Mouse (Mus musculus): ENCODE data around the gene Nelfb.

Nelfb gene

GRCm38 (mm10) chr2:25176573-25176972, 34.7 kb downstream of the Nelfb start:
- no peak for DNase-seq (ENCODE audit: low read depth, low spot score)

DNA sequence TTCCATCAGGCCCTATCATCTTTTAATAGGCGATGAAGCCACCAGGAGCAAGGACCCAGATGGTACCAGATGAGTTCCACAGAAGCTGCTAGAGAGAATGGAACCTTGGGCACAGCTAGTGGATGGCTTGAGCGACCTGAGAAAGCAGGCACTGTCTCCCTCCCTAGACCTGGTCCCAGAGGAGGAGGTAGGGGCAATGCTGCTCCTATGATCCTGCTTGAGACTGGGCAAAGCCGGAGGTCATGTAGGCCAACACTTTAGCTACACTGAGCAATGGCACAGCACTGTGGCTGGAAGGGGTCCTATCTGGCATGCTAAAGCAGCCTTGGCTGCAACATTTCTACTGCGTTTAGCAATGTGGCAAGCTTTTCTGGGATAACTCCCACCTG, 35.6 kb downstream of the Nelfb start:
- DNase-seq (ENCODE audit: low read depth, low spot score): no peak

DNA sequence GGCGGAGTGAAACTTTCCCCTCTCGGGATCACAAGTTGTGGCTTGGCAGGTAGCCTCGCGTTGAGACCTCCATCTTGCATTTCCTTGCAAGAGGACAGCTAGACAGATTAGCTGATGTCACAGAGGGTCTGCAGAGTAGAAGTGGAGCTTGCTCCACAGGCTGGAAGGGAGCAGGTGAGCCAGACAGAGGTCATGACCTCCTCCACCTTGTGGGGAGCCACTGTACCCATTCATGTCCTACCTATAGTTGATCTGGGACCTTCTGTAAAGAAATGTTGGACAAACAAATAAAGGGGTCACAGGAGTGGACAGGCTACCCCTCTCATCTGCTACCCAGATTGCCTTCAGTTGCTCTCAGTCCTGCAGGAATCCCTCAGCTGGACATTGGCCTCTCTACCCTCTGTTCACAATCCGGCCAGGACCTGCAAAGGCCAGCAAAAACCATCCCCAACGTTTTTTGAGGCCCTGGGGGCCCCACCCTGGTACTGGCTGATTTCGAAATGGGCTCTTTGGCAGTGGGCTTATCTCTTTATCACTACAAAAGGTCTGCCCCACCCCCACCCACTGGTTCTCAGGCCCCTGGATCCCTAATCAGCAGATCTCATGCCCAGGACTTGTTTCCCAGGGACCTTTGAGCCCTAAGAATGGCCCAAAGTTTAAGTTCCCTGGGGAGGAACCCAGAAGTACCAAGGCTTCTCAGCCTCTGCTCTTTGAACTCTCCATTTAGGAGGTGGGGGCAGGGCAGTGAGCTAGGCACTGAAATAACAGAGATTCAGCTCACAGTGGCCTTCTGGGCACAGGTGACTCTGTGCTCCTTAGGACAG, 36.2 kb downstream of the Nelfb start:
- no peak for DNase-seq (ENCODE audit: low read depth, low spot score)

- no peak for DNase-seq (ENCODE audit: low read depth, low spot score)
Observed at GRCm38 (mm10) chr2:25173821-25174220, 37.5 kb downstream of the Nelfb start.

DNA sequence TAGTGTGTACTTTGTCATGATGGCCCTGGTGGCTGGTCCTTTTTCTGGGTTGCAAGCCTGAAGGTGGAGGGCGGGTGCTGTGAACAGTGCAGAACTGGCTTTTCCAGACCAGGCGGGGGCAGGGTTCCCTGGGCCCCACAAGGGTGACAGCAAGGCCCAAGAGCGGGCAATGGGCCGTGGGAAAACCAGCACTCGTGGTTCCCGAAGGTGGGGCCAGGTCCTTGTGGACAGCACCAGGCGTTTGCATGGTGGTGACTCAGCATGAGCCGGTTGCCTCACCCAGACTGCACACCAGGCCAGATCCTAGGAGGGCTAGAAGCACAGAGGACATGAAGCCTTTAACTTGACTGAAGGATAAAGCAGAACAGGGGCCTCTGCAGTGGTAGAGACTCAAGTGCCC, 38.7 kb downstream of the Nelfb start:
- DNase-seq (ENCODE audit: low read depth, low spot score): no peak

DNA sequence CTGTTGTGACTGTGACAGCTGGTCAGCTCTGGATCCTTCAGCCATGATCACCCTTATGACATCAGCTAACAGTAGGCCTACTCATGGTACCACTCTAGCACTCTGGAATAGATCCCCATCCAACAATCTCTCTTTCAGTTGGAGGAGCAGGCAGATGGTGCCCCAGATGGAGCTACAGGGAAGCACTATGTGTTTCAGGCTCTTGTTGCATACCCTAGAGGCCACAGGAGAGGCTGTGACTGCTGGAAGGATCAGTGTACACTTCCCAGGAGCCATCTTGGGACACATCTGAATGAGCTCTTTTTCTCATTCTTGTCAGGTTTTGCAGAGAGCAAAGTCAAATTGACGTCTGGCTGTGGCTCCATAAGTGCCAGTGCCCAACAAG, 39.5 kb downstream of the Nelfb start:
- DNase-seq (ENCODE audit: low read depth, low spot score): no peak

GRCm38 (mm10) chr2:25171101-25171768, 40.1 kb downstream of the Nelfb start:
- DNase-seq (ENCODE audit: low read depth, low spot score): no peak

GRCm38 (mm10) chr2:25170326-25171100, 40.8 kb downstream of the Nelfb start:
- DNase-seq (ENCODE audit: low read depth, low spot score): no peak

DNA sequence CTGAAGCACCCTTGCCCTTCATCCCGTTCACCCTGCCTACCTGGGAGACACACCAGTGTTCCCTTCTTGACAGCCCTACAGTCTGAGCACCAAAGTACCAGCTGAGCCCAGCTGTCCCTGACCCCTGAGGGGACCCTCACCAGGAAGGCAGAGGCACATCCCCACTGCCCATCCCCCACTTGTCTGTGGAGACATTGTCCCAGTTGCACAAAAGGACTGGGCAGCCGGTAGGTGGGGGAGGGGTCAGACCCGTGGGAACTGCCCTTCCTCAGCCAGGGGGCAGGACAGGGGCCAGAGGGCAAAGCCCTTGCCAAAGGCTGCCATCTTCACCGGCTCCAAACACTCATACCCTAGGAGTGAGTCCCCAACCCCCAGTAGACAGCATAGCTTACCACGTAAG, 41.5 kb downstream of the Nelfb start:
- no peak for DNase-seq (ENCODE audit: low read depth, low spot score)

DNA sequence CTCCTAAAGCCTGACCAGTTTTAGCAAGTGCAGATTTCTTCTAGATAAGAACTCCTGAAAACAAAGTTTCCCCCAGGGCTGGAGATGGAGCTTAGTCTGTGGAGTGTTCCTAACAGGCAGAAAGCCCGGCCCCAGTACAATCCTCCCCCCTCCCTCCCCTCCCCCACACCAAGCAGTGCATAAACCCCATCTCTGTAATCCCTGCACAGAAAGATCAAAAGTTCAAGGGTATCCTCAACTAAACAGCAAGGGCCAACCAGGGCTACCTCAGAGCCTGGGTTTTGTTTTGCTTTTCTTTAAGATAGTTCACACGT, 42.7 kb downstream of the Nelfb start:
- peak; percentile 23 for DNase-seq (ENCODE audit: low read depth, low spot score)

GRCm38 (mm10) chr2:25167919-25168664, 43.2 kb downstream of the Nelfb start:
- peak; percentile 27 for DNase-seq (ENCODE audit: low read depth, low spot score)

- DNase-seq (ENCODE audit: low read depth, low spot score): no peak
Observed at GRCm38 (mm10) chr2:25167481-25167880, 43.8 kb downstream of the Nelfb start.

DNA sequence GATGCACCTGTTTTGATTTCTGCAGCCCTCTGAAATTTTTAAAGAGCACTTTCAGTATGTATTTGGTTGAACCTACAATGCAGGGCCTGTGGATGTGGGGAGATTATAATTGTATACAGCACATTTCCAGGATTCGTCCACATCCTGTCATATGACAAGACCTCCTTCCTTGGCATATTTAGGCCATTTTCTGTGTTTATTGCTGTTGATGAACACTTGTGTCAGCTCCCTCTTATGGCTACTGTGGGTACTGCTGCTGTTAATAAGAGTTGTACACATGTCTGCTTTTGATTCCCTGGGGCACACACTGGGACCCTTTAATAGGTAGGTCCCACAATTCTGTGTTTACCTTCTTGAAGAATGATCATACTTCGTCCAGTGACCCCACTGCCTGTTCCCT, 53.6 kb downstream of the Nelfb start:
- DNase-seq (ENCODE audit: low read depth, low spot score): peak; percentile 79

DNA sequence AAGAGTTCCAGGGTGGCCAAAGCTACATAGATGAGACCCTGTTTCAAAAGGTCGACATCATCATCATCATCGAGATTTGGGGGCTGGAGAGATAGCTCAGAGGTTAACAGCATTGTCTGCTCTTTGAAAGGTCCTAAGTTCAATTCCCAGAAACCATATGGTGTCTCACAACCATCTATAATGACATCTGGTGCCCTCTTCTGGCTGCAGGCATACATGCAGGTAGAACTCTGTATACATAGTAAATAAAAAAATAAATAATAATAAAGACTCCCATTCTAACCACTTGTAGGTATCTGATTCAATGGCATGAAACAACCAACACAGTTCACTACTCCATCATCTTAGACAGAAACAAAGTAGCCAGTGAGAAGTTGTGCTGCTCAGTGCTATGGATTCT, 54.3 kb downstream of the Nelfb start:
- peak; percentile 50 for DNase-seq (ENCODE audit: low read depth, low spot score)

DNA sequence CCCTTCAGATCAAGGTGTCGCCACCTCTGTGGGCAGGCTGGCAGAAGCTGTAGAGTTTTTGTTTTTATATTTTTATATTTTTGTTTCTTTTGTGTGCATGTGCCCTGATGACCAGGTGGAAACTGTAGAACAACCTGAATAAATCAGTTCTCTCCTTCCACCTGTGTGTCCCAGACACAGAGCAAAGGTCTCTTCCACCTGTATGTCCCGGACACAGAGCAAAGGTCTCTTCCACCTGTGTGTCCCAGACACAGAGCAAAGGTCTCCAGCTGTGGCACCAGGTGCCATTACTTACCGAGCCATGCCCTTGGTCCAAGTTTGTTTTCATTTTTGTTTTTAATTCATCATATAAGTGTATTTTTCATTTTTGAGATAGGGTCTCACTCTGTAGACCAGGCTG, 55.1 kb downstream of the Nelfb start:
- no peak for DNase-seq (ENCODE audit: low read depth, low spot score)

- DNase-seq (ENCODE audit: low read depth, low spot score): no peak
Observed at GRCm38 (mm10) chr2:25151280-25151956, 59.9 kb downstream of the Nelfb start.
